Mouse (Mus musculus) embryonic facial prominence, embryonic 15.5 days (tissue): Measurements from ENCODE around the gene Hhat. TPM values are rescaled to one million over a fixed set of nuclear protein-coding genes. Genes with fewer than 3 reads are reported as not detected.

ENCODE experiments used
- ATAC-seq: fragments of 200-750 bp; cut with Nextera tagmentation; 2 replicates; pipeline ENCODE4 v1.8.0; 2017; ENCODE audit warnings: low read depth, moderate TSS enrichment; ENCODE audit not compliant: insufficient number of reproducible peaks, low FRiP score, low TSS enrichment
- H3K27ac ChIP-seq: fragments of 300-500 bp; sonication (generic); replicated peaks from 2 replicates; pipeline ENCODE4 v1.5.1; 2015; ENCODE audit warnings: mild to moderate bottlenecking, inconsistent platforms
- H3K27me3 ChIP-seq: fragments of 300-500 bp; sonication (generic); 2 replicates; pipeline ENCODE4 v1.6.1; 2015; ENCODE audit warnings: inconsistent platforms
- H3K36me3 ChIP-seq: fragments of 300-500 bp; sonication (generic); 2 replicates; pipeline ENCODE4 v1.6.1; 2015; ENCODE audit warnings: mild to moderate bottlenecking, inconsistent platforms
- H3K4me1 ChIP-seq: fragments of 300-500 bp; sonication (generic); 2 replicates; pipeline ENCODE4 v1.6.1; 2015; ENCODE audit warnings: inconsistent platforms
- H3K4me2 ChIP-seq: fragments of 300-500 bp; sonication (generic); replicated peaks from 2 replicates; pipeline ENCODE4 v1.6.1; 2015; ENCODE audit warnings: mild to moderate bottlenecking, inconsistent platforms
- H3K4me3 ChIP-seq: fragments of 300-500 bp; sonication (generic); replicated peaks from 2 replicates; pipeline ENCODE4 v1.5.1; 2015; ENCODE audit warnings: mild to moderate bottlenecking, inconsistent platforms
- H3K9ac ChIP-seq: fragments of 300-500 bp; sonication (generic); 2 replicates; pipeline ENCODE4 v1.6.1; 2015; ENCODE audit warnings: inconsistent platforms
- H3K9me3 ChIP-seq: fragments of 300-500 bp; sonication (generic); replicated peaks from 2 replicates; pipeline ENCODE4 v1.6.1; 2016; ENCODE audit warnings: inconsistent platforms
- WGBS: fragments of 180-500 bp; shearing (Covaris S2); methylation state at CpG from one replicate; pipeline ENCODE4 v1.1.7; 2015; 5-methylcytosine and 5-hydroxymethylcytosine counted together
- polyA plus RNA-seq: library from polyadenylated mRNA; unstranded; fragments of >200 nt; fragmentation: Nextera tagmentation; extraction: Ambion mirVana; gene quantifications from 2 replicates; pipeline ENCODE4 v1.2.1, GENCODE M21; 2015

Hhat gene
- polyA plus RNA-seq, 1 experiment from 2014 or later, result 9.5 TPM

GRCm38 (mm10) chr1:192473134-192473533 lies 297.9 kb downstream of the Hhat start:
- H3K4me2 ChIP-seq, result no peak overlapping the region
- H3K9me3 ChIP-seq, result no peaks in the 10 kb centered on the region
- no peak for ATAC-seq
- H3K9ac ChIP-seq, result no peak overlapping the region
- H3K4me3 ChIP-seq, result no peak overlapping the region
- no peaks in the 10 kb centered on the region for H3K27me3 ChIP-seq
- H3K27ac ChIP-seq, result no peak overlapping the region
- WGBS, result 90% methylated on average over 6 of the region's 6 CpGs
- H3K36me3 ChIP-seq, result no peaks in the 10 kb centered on the region
- H3K4me1 ChIP-seq, result no peaks in the 10 kb centered on the region

- WGBS, result 47% methylated on average over 4 of the region's 4 CpGs
- no peak overlapping the region for H3K4me3 ChIP-seq
- no peaks in the 10 kb centered on the region for H3K36me3 ChIP-seq
- H3K9me3 ChIP-seq, result no peaks in the 10 kb centered on the region
- no peaks in the 10 kb centered on the region for H3K4me1 ChIP-seq
- ATAC-seq, result no peak
- no peaks in the 10 kb centered on the region for H3K27me3 ChIP-seq
- no peak overlapping the region for H3K9ac ChIP-seq
- no peak overlapping the region for H3K4me2 ChIP-seq
- H3K27ac ChIP-seq, result no peak overlapping the region
Observed at GRCm38 (mm10) chr1:192472366-192472765, 298.7 kb downstream of the Hhat start.

GRCm38 (mm10) chr1:192463732-192464131 lies 307.3 kb downstream of the Hhat start:
- no peak overlapping the region for H3K4me3 ChIP-seq
- H3K4me1 ChIP-seq, result no peaks in the 10 kb centered on the region
- no peak overlapping the region for H3K4me2 ChIP-seq
- no peak for ATAC-seq
- no peaks in the 10 kb centered on the region for H3K9me3 ChIP-seq
- WGBS, result 64% methylated on average over 4 of the region's 4 CpGs
- H3K27ac ChIP-seq, result no peak overlapping the region
- no peaks in the 10 kb centered on the region for H3K27me3 ChIP-seq
- no peaks in the 10 kb centered on the region for H3K36me3 ChIP-seq
- no peak overlapping the region for H3K9ac ChIP-seq

DNA sequence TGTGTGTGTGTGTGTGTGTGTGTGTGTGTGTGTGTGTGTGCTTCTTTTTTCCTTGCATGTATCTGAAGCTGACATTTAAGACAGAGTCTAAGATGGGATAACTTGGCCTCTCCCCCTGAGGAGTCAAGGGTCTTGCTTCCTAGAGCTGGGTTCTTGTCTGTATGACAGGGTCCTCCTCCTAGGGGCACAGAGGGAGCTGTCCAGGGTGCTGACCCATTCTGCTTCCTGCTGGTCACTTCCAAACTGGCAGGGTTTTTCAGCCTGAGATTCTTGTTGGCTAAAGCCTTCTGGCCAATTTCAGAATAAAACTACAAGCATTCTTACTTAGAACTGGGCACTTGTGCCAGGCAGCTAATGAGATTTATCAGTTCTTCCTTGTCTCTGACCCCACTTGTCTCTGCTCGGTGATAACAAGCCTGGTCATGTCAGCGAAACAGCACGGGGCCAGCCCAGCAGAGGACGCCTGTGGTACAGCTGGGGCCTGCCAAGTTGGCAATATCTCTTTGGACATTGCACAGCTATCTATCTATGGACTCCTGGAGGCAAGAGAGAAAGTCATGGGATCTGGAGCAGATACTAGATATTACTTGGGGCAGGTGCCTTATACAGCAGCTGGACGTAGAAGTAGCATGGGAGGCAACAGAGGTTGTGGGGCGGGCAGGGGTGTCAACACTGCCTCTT lies 313.4 kb downstream of the Hhat start:
- no peak for ATAC-seq
- no peak overlapping the region for H3K4me3 ChIP-seq
- H3K27me3 ChIP-seq, result no peaks in the 10 kb centered on the region
- H3K4me1 ChIP-seq, result no peaks in the 10 kb centered on the region
- no peaks in the 10 kb centered on the region for H3K9me3 ChIP-seq
- 78% methylated on average over 6 of the region's 6 CpGs for WGBS
- H3K36me3 ChIP-seq, result no peaks in the 10 kb centered on the region
- no peak overlapping the region for H3K9ac ChIP-seq
- H3K27ac ChIP-seq, result no peak overlapping the region
- H3K4me2 ChIP-seq, result no peak overlapping the region

DNA sequence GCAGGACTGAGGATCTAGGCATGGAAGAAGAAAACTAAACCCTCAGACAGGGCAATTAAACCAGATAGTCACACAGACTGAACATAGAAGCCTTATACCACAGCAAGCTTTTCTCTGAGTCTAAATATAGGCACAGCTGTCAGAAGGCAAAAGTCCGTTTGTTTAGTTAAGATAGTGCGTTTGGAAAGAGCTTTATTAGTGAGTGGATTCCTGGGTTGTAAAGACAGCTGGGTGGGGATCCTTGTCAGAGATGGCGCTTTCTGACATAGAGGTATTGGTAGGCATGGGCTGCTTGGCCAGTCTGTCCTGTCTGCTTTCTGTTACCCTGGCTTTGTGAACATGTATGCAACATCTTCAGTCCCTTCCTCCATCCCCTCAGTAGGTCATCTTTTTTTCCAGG lies 314.0 kb downstream of the Hhat start:
- no peak overlapping the region for H3K4me3 ChIP-seq
- WGBS, result 61% methylated on average over 3 of the region's 3 CpGs
- no peaks in the 10 kb centered on the region for H3K9me3 ChIP-seq
- H3K27ac ChIP-seq, result no peak overlapping the region
- no peaks in the 10 kb centered on the region for H3K4me1 ChIP-seq
- H3K4me2 ChIP-seq, result no peak overlapping the region
- no peaks in the 10 kb centered on the region for H3K27me3 ChIP-seq
- no peaks in the 10 kb centered on the region for H3K36me3 ChIP-seq
- no peak for ATAC-seq
- no peak overlapping the region for H3K9ac ChIP-seq

GRCm38 (mm10) chr1:192454981-192455380 lies 316.0 kb downstream of the Hhat start:
- H3K4me1 ChIP-seq, result 0 out of 2 replicates have a peak, but pooled peaks cover under 1% of the 10 kb centered on the region
- no peaks in the 10 kb centered on the region for H3K36me3 ChIP-seq
- no peaks in the 10 kb centered on the region for H3K9me3 ChIP-seq
- H3K27me3 ChIP-seq, result no peaks in the 10 kb centered on the region
- WGBS, result 37% methylated on average over 4 of the region's 4 CpGs
- no peak overlapping the region for H3K4me2 ChIP-seq
- H3K27ac ChIP-seq, result no peak overlapping the region
- no peak overlapping the region for H3K9ac ChIP-seq
- H3K4me3 ChIP-seq, result no peak overlapping the region
- ATAC-seq, result no peak

- Histone ChIP-seq H3K9ac (no peak overlapping the region), H3K4me1 (0 out of 2 replicates have a peak, but pooled peaks cover 5% of the 10 kb centered on the region), H3K9me3 (no peaks in the 10 kb centered on the region), H3K27me3 (no peaks in the 10 kb centered on the region), H3K36me3 (no peaks in the 10 kb centered on the region), H3K4me3 (no peak overlapping the region), H3K27ac (no peak overlapping the region), H3K4me2 (no peak overlapping the region)
- 19% methylated on average over 1 of the region's 1 CpGs for WGBS
- ATAC-seq, result no peak
Observed at GRCm38 (mm10) chr1:192454501-192454900, 316.5 kb downstream of the Hhat start.

DNA sequence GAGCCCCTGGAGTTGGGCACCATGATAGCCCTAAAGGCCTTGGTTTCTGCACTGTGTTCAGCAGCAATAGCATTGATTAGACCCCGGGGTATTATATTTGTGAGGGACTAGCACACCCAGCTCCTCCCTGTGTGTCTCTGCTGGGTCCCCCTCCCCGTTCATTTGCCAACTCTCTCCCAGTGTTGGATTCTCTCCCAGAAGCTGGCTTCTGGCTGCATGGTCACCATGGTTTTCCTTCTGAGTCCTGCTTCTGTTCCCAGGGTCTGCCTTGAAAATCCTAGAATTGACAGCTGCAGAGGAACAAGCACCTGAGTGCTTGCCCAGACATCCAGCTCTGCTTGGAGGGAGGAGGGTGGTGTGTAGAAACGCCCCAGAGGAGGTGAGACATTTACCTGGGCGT lies 319.3 kb downstream of the Hhat start:
- ATAC-seq, result no peak
- Histone ChIP-seq H3K27me3 (no peaks in the 10 kb centered on the region), H3K4me2 (no peak overlapping the region), H3K9me3 (no peaks in the 10 kb centered on the region), H3K36me3 (no peaks in the 10 kb centered on the region), H3K4me1 (peaks cover 6% of the 10 kb centered on the region; the same call in 1 of the 2 replicates), H3K27ac (no peak overlapping the region), H3K4me3 (no peak overlapping the region), H3K9ac (no peak overlapping the region)
- WGBS, result 57% methylated on average over 4 of the region's 4 CpGs

- Histone ChIP-seq H3K36me3 (no peaks in the 10 kb centered on the region), H3K9me3 (no peaks in the 10 kb centered on the region), H3K9ac (no peak overlapping the region), H3K27ac (peak overlapping the region; percentile 48; the same call in 1 of the 2 replicates), H3K4me1 (peaks cover 17% of the 10 kb centered on the region), H3K4me3 (no peak overlapping the region), H3K4me2 (no peak overlapping the region), H3K27me3 (no peaks in the 10 kb centered on the region)
- no peak for ATAC-seq
Observed at GRCm38 (mm10) chr1:192450425-192450824, 320.6 kb downstream of the Hhat start.

DNA sequence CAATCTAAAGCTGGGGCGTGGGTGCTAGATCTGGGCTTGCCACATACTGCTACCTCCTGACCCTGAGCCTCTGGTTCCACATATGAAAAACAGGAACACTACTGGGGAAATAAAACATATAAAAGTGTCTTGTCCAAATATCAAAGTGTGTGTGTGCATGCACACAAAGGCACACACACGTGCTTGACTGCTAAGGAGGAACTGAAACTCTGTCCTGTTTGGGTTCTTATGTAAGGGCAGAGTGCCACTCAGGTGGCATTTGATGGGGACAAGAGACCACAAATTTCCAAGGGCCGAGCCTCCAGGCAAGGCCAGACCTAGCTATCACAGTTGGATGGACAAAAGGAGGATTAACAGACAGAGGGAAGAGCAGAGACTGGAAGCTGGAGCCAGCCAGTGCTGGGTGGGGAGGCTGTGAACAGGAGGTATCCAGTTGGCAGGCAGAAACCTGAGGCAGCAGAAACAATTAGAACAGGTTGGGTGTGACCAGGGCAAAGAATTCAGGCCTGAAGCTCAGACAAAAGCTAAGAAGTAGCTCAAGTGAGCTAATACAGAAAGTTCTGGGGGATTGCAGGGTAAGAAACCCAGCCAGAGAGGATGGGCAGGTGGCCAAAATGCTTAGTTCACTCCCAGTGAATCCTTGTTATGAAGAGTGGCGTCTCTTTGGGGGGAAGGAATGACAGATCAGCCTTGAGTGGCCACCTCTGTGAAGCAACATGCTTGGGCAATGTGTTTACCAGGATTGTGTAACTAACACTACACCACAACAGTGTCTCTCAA lies 321.3 kb downstream of the Hhat start:
- H3K4me1 ChIP-seq, result peaks cover 24% of the 10 kb centered on the region
- no peaks in the 10 kb centered on the region for H3K27me3 ChIP-seq
- H3K4me2 ChIP-seq, result no peak overlapping the region
- no peaks in the 10 kb centered on the region for H3K36me3 ChIP-seq
- peak overlapping the region; percentile 74 for H3K27ac ChIP-seq
- no peak for ATAC-seq
- no peaks in the 10 kb centered on the region for H3K9me3 ChIP-seq
- H3K9ac ChIP-seq, result no peak overlapping the region
- H3K4me3 ChIP-seq, result no peak overlapping the region
- WGBS, result 52% methylated on average over 4 of the region's 4 CpGs

DNA sequence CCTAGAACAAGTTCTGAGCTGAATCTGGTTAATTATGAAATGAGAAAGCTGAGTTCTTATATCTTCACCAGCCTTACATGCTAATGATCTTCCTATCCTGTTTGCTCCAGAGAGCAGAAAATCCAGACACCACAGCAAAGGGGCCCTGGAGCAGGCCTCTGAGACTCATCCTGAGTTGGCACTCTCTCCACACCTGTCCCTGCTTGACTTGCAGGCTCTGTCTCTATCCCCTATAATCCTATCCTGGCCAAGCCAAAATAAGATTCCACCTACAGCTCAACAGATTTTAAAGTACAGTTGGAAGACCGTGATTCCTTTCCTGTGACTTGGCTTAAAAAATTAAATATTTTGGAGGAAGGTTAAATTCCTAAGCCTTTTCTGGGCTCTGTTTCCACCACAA lies 322.5 kb downstream of the Hhat start:
- H3K9me3 ChIP-seq, result no peaks in the 10 kb centered on the region
- no peaks in the 10 kb centered on the region for H3K36me3 ChIP-seq
- H3K27me3 ChIP-seq, result no peaks in the 10 kb centered on the region
- WGBS, result 56% methylated on average over 1 of the region's 1 CpGs
- no peak for ATAC-seq
- peaks cover 36% of the 10 kb centered on the region for H3K4me1 ChIP-seq
- H3K9ac ChIP-seq, result no peak overlapping the region
- H3K4me2 ChIP-seq, result no peak overlapping the region
- no peak overlapping the region for H3K4me3 ChIP-seq
- H3K27ac ChIP-seq, result peak overlapping the region; percentile 74
